Mouse (Mus musculus): Measurements from ENCODE around the gene Bcl2.

Bcl2 gene

DNA sequence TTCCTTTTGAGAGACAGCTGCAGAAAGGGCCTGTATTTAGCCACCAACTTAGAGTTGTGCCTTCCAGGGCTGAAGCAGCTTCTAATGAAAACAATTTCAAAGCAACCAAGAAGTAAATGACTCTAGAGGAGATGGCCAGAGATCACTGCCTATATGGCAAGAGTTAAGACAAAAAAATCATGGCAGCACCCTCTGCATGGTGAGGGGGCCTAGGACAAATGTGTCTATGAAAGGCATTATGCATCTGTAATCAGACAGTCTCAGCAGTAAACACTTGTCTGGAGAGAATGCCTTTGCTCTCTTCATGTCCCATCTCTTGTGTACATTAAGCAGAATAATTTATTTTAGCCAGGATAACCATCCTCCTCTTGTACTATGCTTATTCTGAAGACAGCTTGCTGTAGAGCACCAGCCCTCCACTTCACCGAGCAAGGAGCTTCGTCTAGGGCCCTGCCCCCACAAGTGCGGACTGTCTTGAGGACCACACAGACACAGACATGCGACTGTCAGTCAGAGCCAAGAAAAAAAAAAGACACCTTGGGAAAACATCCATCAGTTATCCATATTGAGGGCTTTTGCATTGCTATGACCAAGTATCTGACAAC, 126.1 kb downstream of the Bcl2 start:
- DNase-seq (ENCODE audit: low read depth, low spot score), result no peak

DNA sequence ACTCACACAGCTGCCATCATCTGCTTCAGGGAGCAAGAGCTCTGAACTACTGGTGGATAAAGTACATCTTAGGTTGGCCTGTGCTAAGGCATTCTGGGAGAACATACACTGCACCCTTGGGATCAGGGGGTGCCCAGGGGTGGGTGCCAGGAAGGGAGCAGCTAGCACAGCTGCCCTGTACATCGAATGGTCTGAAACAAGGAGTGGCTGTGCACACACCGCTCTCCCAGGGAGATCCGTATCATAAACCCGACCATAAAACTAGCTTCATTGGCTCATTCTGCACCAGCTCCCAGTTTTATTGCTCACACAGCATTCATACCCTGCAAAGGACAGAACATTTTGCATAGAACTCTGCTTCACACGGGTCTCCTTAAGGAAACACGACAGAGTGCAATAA, 127.3 kb downstream of the Bcl2 start:
- no peak for DNase-seq (ENCODE audit: low read depth, low spot score)

DNA sequence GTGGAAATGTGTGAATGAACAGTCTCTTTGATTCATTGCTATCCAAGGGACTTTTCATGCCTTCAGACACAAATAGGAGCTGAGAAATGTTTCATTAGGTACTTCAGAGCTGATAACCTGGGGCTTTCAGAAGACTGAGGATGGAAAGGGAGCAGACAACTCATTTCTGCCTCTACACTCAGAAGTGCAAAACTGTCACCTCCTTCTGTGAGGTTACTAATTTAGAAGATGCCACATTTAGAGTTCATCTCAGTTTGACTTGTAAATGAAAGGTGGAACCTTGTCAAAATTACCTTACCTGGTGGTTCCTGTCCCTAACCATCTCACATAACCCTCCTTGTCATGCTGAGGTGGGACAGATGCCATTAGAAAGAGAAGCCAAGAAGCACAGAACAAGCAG, 128.7 kb downstream of the Bcl2 start:
- no peak for DNase-seq (ENCODE audit: low read depth, low spot score)

GRCm38 (mm10) chr1:106584824-106585223, 129.2 kb downstream of the Bcl2 start:
- no peak for DNase-seq (ENCODE audit: low read depth, low spot score)

DNA sequence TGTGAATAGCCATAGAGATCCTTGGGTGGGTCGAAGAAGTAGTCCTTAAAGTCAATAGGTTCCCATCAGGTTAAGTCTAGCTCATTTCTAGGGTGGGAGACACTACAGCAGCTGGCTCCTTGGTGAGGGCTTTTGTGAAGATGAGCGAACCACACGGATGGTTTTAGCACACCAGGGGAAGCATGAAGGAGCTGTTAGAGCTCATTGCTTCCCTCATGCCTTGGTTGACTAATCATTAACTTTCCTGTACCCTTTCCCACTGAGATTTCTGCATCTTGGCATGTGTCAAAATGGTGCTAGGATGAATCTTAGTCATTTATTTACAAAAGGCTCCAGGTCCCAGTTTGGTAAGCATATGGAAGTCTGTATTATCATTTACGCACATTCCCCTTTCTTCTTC, 129.8 kb downstream of the Bcl2 start:
- no peak for DNase-seq (ENCODE audit: low read depth, low spot score)

DNA sequence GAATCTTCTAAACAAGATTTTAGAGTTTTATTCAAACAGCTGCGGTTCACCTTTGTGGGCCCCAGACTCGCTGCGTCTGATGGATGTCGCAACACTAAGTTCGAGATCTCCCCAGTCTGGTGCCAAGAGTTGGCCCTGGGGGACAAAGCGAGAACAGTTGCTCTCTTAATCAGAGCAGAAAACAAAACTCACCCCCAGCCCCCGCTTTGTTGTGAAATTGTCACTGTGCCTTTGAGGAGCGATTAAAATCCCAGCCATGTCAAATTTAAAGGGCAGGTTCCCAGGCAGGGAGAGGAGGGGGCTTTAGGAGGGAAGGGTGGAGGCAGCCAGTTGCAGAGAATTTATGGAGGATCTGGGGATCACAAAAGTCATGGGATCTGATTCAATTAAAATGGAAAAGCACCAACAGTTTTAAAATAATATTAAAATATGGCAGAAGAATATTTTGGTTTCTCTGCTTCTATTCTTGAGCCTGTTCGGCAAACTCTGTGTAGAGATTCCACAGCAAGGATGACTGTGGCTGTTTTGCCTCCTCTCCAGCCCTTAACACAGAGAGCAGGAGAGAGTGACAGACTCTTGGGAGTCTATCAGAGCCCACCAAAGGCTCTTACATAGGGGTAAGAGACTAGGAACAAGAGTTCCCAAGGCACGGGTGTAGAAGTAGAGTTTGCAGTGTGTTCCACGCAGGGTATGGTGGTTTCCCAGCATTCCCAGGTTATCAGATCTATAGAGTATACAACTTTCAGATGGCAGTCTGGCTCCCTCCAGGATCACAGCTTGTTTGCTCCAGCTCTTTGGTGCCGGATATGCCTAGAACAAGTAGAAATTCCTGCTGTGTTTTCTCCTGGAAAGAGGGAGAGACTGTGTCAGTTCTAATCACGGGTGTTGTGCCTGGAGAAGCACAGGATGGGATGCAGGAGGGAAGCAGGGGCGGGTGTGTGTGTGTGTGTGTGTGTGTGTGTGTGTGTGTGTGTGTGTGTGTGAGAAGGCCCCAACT, 130.5 kb downstream of the Bcl2 start:
- no peak for DNase-seq (ENCODE audit: low read depth, low spot score)

DNA sequence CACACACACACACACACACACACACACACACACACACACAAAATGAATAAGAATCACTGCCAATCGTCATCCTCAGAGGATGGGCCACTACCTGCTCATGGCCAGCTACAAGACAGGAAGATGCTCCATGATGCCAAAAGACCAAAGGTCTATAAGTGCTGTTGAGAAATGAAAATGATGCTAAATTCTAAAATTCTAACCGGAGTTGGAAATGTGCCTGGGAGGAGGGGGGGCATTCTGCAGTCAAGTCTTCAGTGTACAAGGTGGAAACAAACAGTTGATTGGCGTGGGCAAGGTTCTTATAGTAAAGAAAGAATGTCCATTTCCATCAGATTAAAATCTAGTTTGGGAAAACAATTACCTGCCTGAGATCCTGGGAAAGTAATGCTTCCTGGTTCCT, 131.3 kb downstream of the Bcl2 start:
- no peak for DNase-seq (ENCODE audit: low read depth, low spot score)

- DNase-seq (ENCODE audit: low read depth, low spot score), result peak; percentile 34
Observed at GRCm38 (mm10) chr1:106581812-106582211, 132.3 kb downstream of the Bcl2 start.

DNA sequence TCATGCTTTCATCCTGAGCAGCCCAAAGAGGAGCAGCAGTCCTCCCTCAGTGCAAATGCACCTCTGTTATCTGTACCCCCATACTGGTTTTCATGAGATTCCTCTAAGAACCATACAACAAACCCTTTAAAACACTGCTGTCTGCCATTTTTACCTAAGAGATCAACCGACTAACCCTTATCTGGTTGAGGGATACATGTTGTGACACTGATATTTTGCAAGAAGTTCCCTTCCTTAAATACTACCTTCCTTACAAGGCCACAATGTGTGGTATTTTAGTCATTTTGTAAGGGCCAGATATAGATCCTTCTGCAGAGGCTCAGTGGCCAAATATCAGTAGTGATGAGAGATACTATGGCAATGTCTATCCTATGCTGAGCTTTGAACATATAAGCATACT, 134.3 kb downstream of the Bcl2 start:
- no peak for DNase-seq (ENCODE audit: low read depth, low spot score)

DNA sequence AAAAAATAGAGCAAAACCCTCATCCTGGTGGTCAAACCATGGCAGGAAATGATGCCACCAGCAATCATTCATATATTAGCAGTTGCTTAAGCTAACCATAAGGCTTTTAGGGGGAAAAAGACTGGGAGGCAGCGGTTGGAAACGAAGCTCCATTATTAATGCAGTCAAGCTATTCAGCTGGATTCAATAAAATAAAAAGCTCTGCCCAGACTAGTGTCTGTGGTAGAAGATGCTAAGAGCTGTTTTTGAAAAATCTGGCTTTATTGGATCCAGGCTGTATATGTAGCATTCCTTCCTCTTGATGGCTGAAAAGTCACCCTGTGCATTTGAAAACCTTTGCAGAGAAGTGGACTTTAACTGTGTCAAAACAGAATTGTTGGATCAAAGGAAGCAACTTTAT, 141.6 kb downstream of the Bcl2 start:
- no peak for DNase-seq (ENCODE audit: low read depth, low spot score)

- DNase-seq (ENCODE audit: low read depth, low spot score), result no peak
Observed at GRCm38 (mm10) chr1:106570870-106571269, 143.2 kb downstream of the Bcl2 start.

DNA sequence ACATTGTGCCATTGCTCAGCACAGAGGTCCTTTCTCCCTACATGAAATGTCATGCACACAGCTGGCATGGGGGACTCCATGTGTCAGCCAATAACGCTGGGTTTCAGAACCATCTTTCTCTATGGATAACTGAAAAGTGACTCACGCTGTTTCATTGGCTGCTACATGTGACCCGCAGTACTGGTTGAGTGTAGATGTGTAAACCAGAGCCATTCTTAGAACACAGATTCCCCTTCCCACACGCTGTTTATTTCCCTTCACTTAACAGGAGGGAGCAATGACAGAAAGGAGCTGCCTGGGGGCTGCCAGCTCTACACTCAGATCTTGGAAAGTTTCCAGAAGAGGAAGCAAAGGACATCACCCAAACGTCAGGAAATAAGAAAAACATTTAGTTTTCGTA, 143.7 kb downstream of the Bcl2 start:
- DNase-seq (ENCODE audit: low read depth, low spot score), result no peak

DNA sequence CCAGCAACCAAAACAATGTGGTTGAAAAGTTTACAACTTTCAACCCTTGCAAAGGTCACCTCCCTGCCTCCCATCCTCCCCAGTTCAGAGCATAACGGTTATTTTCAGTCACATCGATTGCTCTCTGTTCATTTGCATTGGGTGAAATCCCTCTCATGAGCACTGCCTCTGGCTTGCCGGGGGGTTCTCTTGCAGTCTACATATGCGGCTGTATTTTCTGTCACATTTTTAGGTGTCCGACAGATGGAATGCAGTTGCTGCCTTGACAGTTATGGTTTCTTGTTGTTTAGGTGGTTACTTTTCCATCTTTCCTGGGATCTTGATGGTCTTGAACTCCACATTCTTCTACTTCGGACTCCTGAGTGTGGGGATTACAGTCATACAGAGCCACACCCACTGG, 144.4 kb downstream of the Bcl2 start:
- peak; percentile 60 for DNase-seq (ENCODE audit: low read depth, low spot score)

GRCm38 (mm10) chr1:106568868-106569267, 145.2 kb downstream of the Bcl2 start:
- no peak for DNase-seq (ENCODE audit: low read depth, low spot score)

DNA sequence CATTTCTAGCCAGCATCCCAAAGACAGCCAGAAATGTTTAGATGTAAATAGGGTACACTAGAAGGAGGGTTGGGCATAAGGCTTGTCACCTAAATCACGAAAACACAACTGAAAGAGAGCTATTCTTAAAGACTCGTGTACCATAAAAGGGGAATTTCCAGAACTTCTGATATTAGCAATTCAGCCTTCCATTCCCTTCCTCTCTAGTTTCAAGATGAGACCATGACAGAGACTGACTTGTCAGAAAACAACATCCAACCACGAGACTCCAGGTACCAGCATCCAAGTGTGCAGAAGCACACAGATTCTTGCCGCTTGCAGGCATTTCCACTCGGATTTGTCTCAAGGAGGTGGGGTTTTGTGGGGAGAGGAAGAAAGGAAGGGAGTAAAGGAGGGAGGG, 146.6 kb downstream of the Bcl2 start:
- peak; percentile 47 for DNase-seq (ENCODE audit: low read depth, low spot score)

GRCm38 (mm10) chr1:106566120-106567086, 147.7 kb downstream of the Bcl2 start:
- DNase-seq (ENCODE audit: low read depth, low spot score), result peak; percentile 28

GRCm38 (mm10) chr1:106565238-106565637, 148.8 kb downstream of the Bcl2 start:
- no peak for DNase-seq (ENCODE audit: low read depth, low spot score)

- DNase-seq (ENCODE audit: low read depth, low spot score), result no peak
Observed at GRCm38 (mm10) chr1:106564436-106564835, 149.6 kb downstream of the Bcl2 start.

GRCm38 (mm10) chr1:106562751-106563150, 151.3 kb downstream of the Bcl2 start:
- no peak for DNase-seq (ENCODE audit: low read depth, low spot score)

GRCm38 (mm10) chr1:106561085-106561760, 152.9 kb downstream of the Bcl2 start:
- peak; percentile 42 for DNase-seq (ENCODE audit: low read depth, low spot score)

GRCm38 (mm10) chr1:106560105-106560504, 154.0 kb downstream of the Bcl2 start:
- no peak for DNase-seq (ENCODE audit: low read depth, low spot score)

All from CD4-positive helper T cell, adult 2 months (primary cell).